Mouse (Mus musculus): Measurements from ENCODE around the gene Zmynd10.

Gene Zmynd10

DNA sequence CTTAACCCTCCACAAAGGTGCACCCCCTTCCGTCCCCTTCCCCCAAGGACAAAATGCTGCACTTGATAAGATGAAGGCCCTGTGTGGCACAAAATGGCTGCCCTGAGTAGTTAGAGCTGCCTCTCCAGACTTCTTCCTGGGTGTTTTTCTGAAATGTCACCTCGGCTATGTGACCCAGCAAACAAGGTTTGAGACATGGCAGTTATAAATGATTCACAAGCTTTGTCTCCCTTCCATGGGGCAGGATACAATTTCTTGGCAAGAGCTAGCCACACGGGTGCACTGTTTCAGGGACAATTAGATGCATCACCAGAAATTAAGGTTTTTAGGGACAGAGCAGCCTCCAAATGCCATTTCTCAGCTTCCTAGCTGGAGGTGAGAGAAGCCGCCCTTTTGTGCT, 6.7 kb upstream of the Zmynd10 start:
- no peak for DNase-seq (ENCODE audit: low spot score)

DNA sequence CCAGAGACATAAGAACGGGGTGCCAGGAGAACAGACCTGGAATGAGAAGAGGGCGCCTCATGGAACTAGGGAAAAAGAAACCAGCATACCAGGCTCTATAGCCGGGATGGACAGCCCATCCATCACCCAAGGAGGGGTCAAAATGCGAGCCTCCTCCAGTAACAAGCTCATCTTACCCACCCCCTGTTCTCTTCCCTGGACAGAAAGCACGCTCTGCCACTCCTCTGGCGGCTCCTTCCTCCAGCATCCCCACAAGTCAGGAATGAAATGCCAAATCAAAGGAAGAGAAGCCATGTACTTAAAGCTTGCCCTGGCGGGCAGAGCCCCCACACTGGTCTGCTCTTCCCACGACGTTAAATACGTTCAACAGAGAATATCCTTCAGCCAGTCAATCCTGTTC, 6.1 kb upstream of the Zmynd10 start:
- DNase-seq (ENCODE audit: low spot score), result no peak

DNA sequence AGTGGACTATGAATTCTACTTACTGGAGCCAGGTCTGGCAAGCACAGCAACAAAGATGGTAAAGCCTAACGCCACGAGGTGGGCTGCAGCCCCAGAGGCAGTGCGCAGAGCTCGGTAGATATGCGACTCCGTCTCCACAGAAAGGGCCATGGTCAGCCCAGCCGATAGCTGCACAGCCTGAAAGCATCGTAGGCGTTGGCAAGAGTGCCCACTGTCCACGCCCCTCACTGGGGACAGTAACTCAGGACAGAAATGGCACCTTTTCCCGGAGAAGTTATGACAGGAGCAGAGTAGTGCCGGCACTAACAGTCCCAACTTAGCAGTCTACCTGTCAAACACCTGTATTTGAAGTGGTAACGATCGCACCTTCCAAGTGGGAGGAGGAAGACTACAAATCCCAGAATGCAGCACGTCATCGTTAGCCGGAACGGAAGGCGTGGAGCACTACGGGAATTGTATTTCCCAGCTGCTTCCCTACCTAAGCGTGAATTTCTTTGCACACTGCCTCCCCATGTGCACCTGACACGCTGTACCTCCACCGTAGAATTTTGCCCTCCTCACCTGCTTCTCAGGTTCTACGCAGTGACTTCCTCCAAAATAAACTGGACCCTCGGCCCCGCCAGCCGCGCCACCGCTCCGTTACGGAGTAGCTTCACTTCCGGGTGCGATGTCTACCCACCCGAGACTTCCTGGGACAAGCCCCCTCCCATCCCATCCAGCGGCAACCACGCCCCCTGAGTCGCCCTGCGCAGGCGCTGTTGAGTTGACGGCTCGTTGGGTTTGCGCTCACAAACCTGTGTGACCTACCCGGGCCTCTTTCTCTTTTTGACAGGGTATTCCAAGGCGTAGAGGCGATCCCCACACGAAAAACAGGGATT, 5.4 kb upstream of the Zmynd10 start, which contains the start of the genes Cyb561d2 and Nprl2:
Gene Cyb561d2, minus strand, starts transcription at position 720 of the 878 bp plus-strand sequence.
Gene Nprl2, plus strand, starts transcription at position 753 of the 878 bp plus-strand sequence.
- peak; percentile 95 for DNase-seq (ENCODE audit: low spot score)

DNA sequence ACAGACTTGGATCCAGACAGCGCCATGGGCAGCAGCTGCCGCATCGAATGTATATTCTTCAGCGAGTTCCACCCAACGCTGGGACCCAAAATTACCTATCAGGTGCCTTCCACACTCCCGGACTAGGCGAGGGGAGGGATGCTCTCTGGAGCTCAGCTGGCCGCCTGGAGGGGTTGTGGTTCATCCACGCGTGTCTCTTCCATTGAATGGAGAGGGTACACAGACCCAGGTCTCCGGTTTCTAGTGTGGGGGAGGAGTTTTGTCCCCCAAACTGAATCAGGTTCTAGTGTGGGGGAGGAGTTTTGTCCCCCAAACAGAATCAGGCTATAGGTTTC, 4.8 kb upstream of the Zmynd10 start:
- DNase-seq (ENCODE audit: low spot score), result no peak

DNA sequence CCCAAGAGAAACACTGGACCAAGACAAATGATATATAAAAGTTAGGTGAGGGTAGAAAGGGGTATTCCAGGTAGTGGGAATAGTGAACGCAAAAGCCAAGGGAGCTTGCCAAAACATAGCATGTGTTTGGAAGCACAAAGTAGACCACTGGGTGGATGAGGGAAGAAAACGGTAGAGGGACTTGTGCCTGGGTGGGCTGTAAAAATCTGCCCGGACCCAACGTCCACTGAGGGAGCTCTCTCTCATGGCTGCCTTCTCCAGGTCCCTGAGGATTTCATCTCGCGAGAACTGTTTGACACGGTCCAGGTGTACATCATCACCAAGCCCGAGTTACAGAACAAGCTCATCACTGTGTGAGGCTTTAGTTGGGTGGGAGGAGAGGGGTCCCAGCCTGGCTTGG, 4.4 kb upstream of the Zmynd10 start:
- DNase-seq (ENCODE audit: low spot score), result no peak

DNA sequence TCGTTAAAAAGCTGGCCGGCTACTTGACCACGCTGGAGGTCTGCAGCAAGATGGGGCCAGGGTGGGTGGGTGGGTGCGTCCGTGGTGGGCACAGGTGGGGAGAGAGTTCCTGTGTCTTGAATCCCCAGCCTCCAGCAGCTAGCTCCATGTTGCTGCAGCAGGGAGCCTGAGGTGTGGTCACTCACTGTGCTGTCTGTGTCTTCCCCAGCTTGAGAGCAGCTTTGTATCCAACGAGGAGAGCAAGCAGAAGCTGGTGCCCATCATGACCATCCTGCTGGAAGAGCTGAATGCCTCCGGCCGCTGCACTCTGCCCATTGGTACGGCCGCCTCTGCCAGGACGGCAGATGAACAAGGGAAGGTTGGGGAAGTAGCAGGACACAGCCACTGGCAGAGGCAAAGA, 3.8 kb upstream of the Zmynd10 start:
- no peak for DNase-seq (ENCODE audit: low spot score)

DNA sequence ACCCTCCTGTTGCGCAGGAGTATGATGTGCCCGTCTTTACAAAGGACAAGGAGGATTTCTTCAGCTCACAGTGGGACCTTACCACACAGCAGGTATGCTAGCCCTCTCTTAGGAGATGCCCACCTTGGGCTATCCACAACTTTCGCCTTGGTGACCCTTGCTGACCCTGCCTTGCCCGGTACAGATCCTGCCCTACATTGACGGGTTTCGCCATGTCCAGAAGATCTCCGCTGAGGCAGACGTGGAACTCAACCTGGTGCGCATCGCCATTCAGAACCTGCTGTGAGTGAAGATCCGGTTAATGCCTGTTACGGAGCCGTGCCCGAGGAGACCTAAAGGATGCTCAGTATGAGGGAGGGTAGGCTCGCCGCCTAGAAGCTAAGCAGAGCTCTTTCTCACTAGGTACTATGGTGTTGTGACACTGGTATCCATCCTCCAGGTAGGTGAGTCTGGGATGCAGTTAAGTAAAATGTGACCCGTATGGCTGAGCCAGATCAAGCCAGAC, 2.9 kb upstream of the Zmynd10 start:
- DNase-seq (ENCODE audit: low spot score), result no peak

DNA sequence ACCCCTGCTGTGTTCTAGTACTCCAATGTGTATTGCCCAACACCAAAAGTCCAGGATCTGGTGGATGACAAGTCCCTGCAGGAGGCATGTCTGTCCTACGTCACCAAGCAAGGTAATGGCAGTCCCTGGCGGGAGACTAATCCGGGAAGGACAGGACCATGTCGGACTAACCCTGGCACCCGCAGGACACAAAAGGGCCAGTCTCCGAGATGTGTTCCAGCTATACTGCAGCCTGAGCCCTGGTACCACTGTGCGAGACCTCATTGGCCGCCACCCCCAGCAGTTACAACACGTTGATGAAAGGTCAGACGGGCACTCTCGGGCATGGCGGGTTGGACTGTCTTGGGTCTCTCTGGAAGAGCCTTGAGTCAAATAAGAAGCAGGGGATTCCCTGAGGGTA, 2.4 kb upstream of the Zmynd10 start:
- DNase-seq (ENCODE audit: low spot score), result no peak

DNA sequence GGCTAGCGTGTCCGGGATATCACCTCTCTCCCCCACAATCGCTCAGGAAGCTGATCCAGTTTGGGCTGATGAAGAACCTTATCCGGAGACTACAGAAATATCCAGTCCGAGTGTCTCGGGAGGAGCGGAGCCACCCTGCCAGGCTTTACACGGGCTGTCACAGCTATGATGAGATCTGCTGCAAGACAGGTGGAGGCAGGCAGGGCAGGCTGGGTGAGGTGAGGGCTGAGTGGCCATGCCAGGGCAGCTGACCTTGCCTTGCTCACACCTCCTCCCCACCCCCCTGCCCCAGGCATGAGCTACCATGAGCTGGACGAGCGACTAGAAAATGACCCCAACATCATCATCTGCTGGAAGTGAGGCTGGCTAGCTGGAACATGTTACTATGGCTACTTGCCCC, 1.9 kb upstream of the Zmynd10 start:
- no peak for DNase-seq (ENCODE audit: low spot score)

DNA sequence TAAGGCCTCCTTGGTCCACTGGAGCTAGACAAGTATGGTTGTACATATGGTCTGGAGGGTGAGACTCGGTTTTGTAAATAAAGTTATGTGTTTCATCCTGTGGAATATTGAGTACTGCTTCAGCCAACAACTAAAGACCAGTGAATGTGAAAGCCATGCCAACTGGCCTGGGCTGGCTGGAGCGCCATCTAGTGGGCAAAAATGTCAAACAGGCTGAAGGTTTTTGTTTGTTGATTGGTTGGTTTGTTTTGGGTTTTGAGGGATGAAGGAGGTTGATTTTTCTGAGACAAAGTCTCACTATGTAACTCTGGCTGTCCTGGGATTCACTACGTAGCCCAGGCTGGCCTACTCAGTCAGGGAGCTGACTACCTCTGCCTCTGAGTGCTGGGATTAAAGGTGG, 1.5 kb upstream of the Zmynd10 start:
- peak; percentile 72 for DNase-seq (ENCODE audit: low spot score)

DNA sequence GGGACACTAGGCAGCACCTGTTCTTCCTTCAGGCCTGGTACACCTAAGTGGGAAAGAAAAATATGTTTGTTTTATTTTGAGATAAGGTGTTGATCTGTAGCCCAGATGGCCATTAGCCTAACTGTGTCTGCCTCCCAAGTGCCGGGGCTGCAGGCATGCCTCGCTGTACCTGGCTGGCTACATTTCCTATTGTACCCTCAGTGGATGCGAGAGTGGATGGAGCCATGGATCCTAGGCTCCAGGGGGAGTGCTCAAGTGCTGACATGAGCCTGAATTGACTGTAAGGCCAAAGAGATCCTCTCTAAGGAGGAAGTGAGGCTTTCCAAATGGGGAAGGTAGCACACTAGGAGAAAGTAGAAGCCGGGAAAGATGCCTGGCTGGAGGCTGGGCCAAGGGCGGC, 859 bp downstream of the Zmynd10 start:
- no peak for DNase-seq (ENCODE audit: low spot score)

DNA sequence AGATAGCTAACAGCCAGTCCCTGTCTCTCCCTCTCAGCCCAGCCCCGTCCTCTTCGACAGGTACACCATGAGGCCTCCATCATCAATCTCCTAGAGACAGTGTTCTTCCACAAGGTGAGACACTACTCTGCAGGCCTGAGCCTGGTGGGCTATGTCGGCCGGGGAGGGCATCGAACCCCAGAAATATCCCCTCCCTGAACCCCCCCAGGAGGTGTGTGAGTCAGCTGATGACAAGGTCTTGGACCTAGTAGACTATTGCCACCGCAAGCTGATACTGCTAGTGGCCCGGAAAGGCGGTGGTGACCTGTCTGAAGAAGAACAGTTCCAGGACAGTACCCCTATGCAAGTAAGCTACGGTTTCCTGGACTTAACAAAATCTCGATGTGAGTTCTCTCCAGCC, 1.7 kb downstream of the Zmynd10 start:
- DNase-seq (ENCODE audit: low spot score), result no peak

DNA sequence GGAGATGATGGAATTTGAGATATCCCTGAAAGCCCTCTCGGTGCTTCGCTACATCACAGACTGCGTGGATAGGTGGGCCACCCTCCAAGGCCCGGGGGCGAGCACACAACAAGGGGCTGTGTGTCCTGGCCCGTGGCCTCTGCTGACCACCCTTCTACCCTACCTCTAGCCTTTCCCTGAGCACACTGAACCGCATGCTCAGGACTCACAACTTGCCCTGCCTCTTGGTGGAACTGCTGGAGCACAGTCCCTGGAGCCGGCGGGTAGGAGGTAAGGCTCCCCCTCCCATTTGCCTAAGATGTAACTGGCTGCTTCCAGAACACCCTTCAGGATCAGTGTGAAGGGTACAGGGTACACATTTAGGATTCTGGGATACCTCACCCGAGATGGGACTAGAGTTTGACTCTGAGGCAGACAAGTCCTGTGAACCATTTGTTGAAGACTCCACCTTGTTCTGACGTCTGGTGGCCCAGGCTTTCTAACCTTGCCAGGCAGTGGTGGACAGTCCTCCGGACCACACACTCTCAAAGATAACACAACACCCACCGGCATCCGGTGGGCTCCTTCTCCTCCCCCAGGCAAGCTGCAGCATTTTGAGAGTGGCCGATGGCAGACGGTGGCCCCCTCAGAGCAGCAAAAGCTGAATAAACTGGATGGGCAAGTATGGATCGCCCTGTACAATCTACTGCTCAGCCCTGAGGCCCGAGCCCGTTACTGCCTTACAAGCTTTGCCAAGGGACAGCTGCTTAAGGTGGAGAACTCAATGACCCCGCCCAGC, 2.4 kb downstream of the Zmynd10 start:
- no peak for DNase-seq (ENCODE audit: low spot score)

DNA sequence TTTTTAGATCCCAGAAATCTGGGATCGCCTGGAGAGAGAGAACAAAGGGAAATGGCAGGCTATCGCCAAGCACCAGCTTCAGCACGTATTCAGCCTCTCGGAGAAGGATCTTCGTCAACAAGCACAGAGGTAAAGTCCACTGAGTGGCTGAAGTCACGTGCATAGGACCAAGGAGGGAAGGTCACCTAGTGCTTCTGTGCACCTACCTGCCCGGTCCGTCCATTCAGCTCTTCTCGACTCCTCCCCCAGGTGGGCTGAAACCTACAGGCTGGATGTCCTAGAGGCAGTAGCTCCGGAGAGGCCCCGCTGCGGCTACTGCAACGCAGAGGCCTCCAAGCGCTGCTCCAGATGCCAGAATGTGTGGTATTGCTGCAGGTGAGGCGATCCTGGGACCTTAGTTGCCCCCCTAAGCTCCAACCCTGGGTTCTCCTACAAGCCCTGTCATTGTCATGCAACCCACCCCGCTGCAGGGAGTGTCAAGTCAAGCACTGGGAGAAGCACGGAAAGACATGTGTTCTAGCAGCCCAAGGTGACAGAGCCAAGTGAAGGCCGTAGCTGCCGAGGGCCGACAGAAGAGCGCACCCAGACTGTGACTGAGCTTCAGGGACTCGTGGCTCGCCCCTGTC, 3.5 kb downstream of the Zmynd10 start:
- DNase-seq (ENCODE audit: low spot score), result no peak

DNA sequence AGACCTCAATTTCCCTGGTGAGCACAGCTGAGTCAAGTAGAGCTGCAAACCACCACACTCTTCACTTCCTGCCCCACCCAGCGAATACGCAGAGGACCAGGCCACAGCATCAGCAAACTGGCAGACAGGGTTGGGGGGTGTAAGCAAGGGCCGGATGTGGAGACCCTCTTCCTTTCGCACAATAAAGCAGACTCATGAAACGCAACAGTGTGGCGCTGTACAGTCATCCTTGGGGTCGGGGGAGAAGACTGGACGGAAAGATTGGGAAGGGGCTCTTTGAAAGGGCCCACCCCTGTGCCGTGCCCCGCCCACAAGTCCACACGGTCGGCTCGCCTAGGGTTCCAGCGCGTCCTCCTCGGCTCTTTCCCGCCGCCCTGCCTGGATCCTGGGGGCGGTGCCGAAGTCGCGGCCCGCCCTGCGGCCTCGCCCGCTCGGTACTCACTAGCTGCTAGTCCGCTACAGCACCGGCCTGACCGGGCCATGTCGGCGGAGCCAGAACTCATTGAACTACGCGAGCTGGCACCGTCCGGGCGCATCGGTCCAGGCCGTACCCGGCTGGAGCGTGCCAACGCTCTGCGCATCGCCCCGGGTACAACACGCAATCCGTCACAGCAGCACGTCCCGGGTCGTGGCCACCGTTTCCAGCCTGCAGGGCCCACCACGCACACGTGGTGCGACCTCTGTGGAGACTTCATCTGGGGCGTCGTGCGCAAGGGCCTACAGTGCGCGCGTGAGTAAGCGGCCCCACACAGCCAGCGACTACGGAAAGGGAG, 4.2 kb downstream of the Zmynd10 start, which contains the start of gene Rassf1:
Gene Rassf1, plus strand, starts transcription at position 439 of the 773 bp plus-strand sequence.
- peak; percentile 91 for DNase-seq (ENCODE audit: low spot score)

DNA sequence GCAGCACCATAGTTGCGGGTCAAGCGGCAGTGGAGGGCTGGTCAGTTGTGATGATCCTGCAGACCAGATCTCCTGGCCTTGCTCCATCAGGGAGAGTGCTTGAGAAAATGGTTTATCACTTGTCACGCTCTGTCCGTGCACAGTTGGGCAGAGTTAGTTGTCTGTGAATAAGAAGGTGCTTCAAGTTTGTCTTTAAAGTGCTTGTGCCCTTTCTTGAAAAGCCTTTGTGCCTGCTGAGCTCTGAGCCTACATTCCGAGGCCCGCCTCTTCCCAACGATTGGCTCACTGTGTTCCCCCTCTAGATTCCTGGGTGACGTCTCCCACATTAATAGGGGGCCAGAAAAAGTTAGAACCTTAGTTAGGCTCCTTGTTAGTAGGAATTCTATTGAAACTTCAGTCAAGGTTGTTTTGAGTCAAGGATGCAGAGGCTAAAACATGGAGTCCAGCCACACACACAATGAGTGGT, 4.8 kb downstream of the Zmynd10 start:
- no peak for DNase-seq (ENCODE audit: low spot score)

DNA sequence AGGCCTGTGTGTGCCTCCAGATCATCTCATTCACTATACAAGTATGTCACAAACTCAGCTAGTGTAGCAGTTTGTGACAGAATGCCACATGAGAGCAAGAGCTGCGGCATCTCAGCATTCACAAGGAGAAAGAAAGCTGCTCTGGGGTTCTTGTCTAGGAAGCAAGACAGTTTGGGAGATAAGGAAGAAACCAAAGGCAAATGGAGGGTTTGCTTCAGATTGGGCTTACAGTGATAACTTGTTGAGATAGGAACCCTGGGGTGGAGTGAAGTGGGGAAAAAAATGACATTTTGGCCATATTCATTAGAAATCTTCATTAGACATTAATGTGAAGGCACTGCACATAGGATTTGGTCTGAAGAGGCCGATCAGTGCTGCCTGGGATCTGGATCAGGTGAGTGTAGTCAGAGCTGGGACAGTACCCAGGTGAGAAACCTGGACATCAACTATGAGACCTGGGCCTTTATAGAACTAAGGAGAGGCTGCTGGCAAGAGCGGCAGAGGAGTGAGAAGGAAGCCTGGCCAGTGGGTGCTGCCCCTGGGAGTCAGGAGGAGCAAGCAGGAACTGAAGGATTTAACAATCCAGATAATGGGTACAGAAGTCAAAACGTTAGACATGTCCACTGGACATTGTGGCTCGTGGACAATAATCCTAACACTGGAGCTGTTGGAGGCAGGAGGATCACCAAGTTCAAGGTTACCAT, 5.7 kb downstream of the Zmynd10 start:
- DNase-seq (ENCODE audit: low spot score), result no peak

DNA sequence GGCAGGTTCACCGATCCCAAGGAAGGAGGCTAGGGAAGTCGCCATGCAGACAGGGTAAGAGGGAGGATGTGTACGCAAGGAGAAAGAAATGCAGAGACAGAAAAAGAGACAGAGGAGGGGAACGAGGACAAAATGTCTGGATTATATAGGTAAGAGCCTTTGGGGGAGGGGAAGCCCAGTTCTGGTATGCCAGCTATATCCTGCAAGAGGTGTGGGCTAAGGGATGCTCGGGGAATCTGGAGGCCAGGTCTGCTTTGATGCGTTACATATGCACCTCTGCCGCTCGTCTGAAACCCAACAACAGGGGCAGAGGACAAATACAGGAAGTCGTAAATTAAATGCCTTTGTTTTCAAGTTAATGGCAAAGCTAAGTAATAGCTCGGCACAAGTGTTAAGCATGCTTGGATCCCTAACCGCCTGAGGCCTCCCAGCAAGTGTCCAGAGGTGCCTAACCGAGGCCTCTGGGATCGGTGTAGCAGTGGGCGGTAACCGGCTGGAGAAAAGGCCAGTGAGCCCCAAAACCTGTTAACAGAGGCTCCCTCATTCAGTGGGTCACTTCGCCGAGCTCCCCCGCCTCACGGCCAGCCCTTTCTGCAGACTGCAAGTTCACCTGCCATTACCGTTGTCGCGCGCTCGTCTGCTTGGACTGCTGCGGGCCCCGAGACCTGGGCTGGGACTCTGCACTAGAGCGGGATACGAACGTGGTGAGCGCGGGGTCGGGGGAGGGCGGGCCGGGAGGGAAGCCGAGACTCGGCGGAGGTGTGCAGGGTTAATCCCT, 6.6 kb downstream of the Zmynd10 start:
- DNase-seq (ENCODE audit: low spot score), result peak; percentile 41

DNA sequence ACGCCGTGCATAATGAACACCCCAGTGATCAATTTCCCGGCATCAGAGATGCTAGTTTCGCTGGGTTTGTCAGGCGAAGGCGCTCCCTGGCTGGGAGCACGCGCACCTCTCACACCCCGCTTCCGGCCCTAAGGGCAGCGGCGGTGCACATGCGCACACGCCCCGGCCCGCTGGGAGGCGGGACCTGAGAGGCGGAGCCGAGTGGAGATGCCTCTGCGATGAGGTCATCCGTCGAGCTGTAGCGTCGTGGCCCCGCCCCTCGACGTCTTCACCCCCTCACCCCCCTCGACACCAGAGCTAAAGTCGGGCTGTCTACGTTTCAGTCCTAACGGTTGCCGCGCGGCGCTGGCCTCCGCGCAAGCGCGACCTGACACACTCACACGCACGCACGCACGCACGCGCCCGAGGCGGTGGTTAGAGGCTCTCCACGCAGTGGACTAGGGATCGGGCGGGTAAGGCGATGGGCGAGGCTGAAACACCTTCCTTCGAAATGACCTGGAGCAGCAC, 7.3 kb downstream of the Zmynd10 start:
- DNase-seq (ENCODE audit: low spot score), result peak; percentile 98

DNA sequence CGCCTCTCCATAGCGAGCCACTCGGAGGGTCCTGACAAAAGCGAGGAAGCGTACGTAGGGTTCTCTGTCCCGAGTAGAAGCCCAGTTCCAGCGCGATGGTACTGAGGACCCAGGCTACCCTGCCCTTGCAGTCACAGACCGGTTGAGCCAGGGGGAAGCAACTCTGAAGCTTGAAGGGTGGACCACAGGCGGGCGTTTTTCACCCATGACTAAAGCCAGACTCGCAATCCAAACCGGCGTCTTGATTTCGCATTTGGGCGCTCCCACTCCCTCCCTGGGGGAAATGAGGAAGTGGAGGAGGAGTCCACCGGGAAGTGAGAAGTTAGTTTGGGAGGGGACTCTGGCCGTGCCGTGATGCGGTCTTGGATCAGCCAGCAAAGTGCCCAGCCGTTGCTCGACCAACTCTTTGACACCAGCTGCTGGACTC, 7.9 kb downstream of the Zmynd10 start:
- no peak for DNase-seq (ENCODE audit: low spot score)

Measured in T-cell, adult 2 months (primary cell).